Mouse (Mus musculus) MEL (cell line): ENCODE data around the gene Epha4.

Source experiments
- CTCF ChIP-seq, 3 experiments: IDR thresholded peaks in 2 of 3; conservative IDR thresholded peaks in 1 of 3; 2 replicates each; pipeline ENCODE4 v1.5.1; 2011 to 2012; ENCODE audit warnings: low read length in 3 of 3, low read depth in 2 of 3, mild to moderate bottlenecking in 2 of 3, improper control_type of control experiment in 1 of 3, inconsistent platforms in 1 of 3, mixed read lengths in 1 of 3, moderate library complexity in 1 of 3; ENCODE audit not compliant: control insufficient read depth in 1 of 3, insufficient read depth in 1 of 3, poor library complexity in 1 of 3, severe bottlenecking in 1 of 3
- MAFK ChIP-seq: IDR thresholded peaks from 2 replicates; pipeline ENCODE4 v1.6.1; 2011; ENCODE audit warnings: low read depth, mild to moderate bottlenecking, low read length, improper control_type of control experiment, borderline replicate concordance
- MEF2A ChIP-seq: IDR thresholded peaks from 2 replicates; pipeline ENCODE4 v1.6.1; 2014; ENCODE audit warnings: low read depth, mild to moderate bottlenecking, inconsistent platforms, low read length, improper control_type of control experiment; ENCODE audit not compliant: poor library complexity, insufficient replicate concordance, severe bottlenecking; ENCODE audit errors: extremely low read depth
- ZNF384 ChIP-seq: IDR thresholded peaks from 2 replicates; pipeline ENCODE4 v1.6.1; 2012; ENCODE audit warnings: low read depth, mild to moderate bottlenecking, inconsistent platforms, low read length, improper control_type of control experiment

- TF ChIP-seq CTCF (IDR thresholded peaks at IDR 0.05 in 2 of 3, conservative IDR thresholded peaks at IDR 0.05 in 1 of 3; ENCODE audit: control insufficient read depth in 1 of 3, insufficient read depth in 1 of 3, low read depth in 2 of 3, low read length in 3 of 3, poor library complexity in 1 of 3, severe bottlenecking in 1 of 3) (no peak), MAFK (no peak), MEF2A (no peak), ZNF384 (no peak)
Measured at GRCm38 (mm10) chr1:77471037-77471436, 43.9 kb downstream of the Epha4 start.
